Mouse (Mus musculus): ENCODE measurements at regions not wholly inside any gene's neighbourhood (a gene's known extent, or its start where the extent isn't known, plus 50 kb on each side); places are given as distances from the start of the nearest gene placed in this dataset.

GRCm38 (mm10) chr11:7583296-7583695 is 369.6 kb upstream of the Igfbp3 start:
- no peak for TF ChIP-seq CTCF (IDR thresholded peaks at IDR 0.05)
- TF ChIP-seq POLR2A (IDR thresholded peaks at IDR 0.05; ENCODE audit: insufficient read depth, low read depth, low read length), result no peak

Data from heart, adult 2 months (tissue).